Mouse (Mus musculus) E14TG2a.4 (cell line): Measurements from ENCODE around the gene Ing2.

ENCODE experiments used
- CTCF ChIP-seq: conservative IDR thresholded peaks from 2 replicates; pipeline ENCODE4 v1.5.1; 2014; ENCODE audit warnings: low read length
- NANOG ChIP-seq: IDR thresholded peaks from 2 replicates; pipeline ENCODE4 v1.6.1; 2014; ENCODE audit warnings: borderline replicate concordance, low read length, mixed read lengths
- POU5F1 ChIP-seq: IDR thresholded peaks from 2 replicates; pipeline ENCODE4 v1.6.1; 2014; ENCODE audit warnings: low read length, borderline replicate concordance

GRCm38 (mm10) chr8:47713171-47713663, 37.9 kb upstream of the Ing2 start:
- TF ChIP-seq CTCF: no peak
- no peak for TF ChIP-seq NANOG
- no peak for TF ChIP-seq POU5F1
